Mouse (Mus musculus) liver, embryonic 14 days (tissue): ENCODE results near the gene Eif4e1b. TPM values are rescaled to one million over a fixed set of nuclear protein-coding genes. Genes with fewer than 3 reads are reported as not detected.

ENCODE experiments used
- polyA plus RNA-seq: library from polyadenylated mRNA; depleted of rRNA; stranded (reverse); fragments of >200 nt; gene quantifications from 2 replicates; pipeline ENCODE4 v1.2.3, GENCODE M21; 2012; rRNA removed

Gene Eif4e1b
- polyA plus RNA-seq = not detected in 2 replicates

DNA sequence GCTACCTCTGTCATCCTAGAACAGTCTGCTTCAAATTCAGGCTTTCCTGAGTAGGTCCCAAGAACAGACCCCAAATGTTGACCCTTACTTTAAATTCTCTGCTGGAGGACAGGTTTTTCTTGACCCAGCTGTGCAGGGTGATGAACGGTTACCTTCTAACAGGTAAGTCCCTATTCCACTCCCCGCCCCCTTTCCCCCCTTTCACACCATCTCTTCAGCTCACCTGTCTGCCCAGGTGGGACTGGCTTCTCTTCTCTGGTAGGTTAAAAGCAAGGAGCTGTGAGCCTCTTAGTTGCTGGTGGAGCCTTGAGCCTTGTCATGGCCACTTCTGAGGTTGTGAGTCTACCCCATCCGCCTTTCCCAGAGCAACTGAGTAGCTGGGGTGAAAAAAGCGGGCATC lies at the start of gene Eif4e1b:
Eif4e1b (plus strand) TSS at position 301 of the 400 bp plus-strand sequence.

DNA sequence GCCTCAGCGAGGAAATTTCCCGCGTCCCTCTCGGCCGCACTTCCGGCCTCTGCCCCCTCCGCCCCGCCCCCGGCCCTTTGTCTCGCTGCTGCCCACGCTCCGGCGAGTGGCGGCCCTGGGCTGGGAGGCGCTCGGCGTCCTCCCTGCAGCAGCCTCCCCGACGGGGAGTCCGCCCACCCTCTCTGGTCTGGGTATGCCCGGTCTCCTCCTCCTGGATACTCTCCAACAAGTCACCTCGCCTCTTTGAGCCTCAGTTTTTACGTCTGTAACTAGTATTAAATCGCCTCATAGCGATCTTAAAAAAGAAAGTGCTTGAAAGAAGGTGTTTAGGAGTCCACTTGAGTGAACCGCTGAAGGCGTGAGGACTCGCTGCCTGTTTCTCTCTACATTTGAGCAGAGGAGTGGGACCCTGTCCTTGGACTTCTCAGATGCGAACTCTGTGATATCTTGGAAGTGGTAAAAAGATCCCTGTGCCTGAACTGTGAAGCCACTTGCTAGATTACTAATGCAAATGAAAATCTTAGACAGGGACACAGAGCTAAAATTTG lies 33.9 kb upstream of the Eif4e1b start, which contains the start of gene Gprin1:
Gprin1 (minus strand) TSS at position 11 of the 548 bp plus-strand sequence.

DNA sequence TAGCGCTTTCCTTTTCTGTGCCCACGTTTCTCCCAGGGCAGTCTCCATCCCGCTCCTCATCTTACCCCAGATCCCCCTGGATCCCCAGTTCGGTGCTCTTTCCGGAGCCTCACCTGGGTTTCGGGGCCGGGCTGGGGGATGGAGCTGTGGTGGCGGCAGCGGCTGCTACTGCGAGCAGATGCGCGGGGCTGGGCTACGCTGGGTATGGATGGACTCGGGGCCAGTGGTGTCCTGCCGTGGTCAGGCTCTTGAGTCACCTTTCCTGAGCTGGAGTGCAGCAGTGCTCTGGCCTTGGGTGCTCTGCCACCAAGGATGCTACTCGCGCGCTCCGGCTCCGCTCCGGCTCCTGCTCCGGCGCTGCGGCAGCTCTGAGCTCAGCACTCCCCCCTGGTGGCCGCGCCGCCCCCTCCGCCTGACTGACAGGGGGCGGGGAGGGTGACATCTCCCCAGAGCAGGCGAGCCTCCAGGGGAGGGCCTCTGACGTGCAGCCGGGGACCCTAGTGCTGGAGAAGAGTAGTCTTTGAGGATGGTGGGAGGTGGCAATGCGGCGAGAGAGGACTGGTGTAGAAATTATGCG lies 17.5 kb upstream of the Eif4e1b start, which contains the start of gene Sncb:
Sncb (minus strand) TSS at position 404 of the 577 bp plus-strand sequence.

DNA sequence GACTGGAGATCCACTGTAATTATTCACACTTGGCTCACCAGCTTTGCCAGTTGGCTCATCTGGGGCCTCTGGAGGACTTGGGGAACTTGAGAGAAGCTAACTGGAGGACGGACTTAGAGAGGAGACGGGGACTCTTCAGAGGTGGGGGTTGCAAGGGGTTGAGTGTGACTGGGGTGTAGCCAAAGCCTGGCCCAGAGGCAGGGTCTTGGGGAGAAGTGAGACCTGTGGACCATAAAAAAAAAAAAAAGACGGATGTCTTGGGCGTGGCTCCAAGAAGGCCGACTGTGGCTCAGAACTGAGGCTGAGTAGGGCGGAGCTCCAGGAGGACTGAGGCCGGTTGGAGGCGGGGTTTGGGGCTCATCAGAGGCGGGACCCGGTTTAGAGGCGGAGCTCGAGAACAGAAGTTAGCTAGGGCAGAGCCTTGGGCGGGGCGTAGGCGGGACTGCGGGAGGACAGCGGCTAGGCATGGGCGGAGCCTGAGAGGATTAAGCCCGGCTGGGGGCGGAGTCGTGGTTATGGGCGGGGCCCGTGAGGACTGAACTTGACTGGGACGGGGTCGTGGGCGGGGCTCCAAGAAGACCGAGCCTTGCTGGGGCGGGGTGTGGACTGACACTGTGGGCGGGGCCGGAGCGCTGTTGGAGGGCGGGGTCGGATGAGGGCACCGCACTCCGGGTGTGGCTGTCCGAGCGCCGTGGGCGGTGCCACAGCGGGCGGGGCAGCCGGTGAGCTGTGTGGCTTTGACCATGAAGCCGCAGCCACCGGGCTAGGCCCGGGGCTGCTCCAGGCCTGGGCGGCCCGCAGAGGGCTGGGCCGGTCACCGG lies 5.2 kb downstream of the Eif4e1b start, which contains the start of gene Tspan17:
Tspan17 (plus strand) TSS at position 638 of the 821 bp plus-strand sequence.

Other genes starting within 250 kb of the Eif4e1b start
- gene 4833439L19Rik, start 218.6 kb upstream of the Eif4e1b start, polyA plus RNA-seq = 20.1 and 23.4 TPM in 2 replicates
- 4.6 and 6.1 TPM in 2 replicates for gene Arl10, start 209.0 kb upstream of the Eif4e1b start, polyA plus RNA-seq
- gene Nop16, start 193.9 kb upstream of the Eif4e1b start, polyA plus RNA-seq = 28.1 and 29.1 TPM in 2 replicates
- gene Higd2a, start 193.8 kb upstream of the Eif4e1b start, polyA plus RNA-seq = 40.8 and 55.3 TPM in 2 replicates
- 14.4 and 15.5 TPM in 2 replicates for gene Cltb, start 172.7 kb upstream of the Eif4e1b start, polyA plus RNA-seq
- gene Faf2, start 162.2 kb upstream of the Eif4e1b start, polyA plus RNA-seq = 11.7 and 11.8 TPM in 2 replicates
- 21.2 and 27.7 TPM in 2 replicates for gene Rnf44, start 90.1 kb upstream of the Eif4e1b start, polyA plus RNA-seq
- gene Cdhr2, start 82.5 kb upstream of the Eif4e1b start, polyA plus RNA-seq = 6.0 and 6.7 TPM in 2 replicates
- 0.02 and 0.06 TPM in 2 replicates for gene Gprin1, start 34.1 kb upstream of the Eif4e1b start, polyA plus RNA-seq
- not detected in 2 replicates for gene Sncb, start 17.4 kb upstream of the Eif4e1b start, polyA plus RNA-seq
- gene Tspan17, start 5.4 kb downstream of the Eif4e1b start, polyA plus RNA-seq = 0.43 and 0.44 TPM in 2 replicates
- 0.36 TPM in 2 replicates for gene Unc5a, start 165.4 kb downstream of the Eif4e1b start, polyA plus RNA-seq
- 3.4 and 5.0 TPM in 2 replicates for gene Hk3, start 237.4 kb downstream of the Eif4e1b start, polyA plus RNA-seq